Mouse (Mus musculus): Measurements from ENCODE around the gene Ryr2.

The Ryr2 gene

GRCm38 (mm10) chr13:12094569-12094968, 12.2 kb downstream of the Ryr2 start:
- DNase-seq (ENCODE audit: low spot score in 2 of 2) = no peak

- DNase-seq (ENCODE audit: low spot score in 2 of 2) = no peak
Observed at GRCm38 (mm10) chr13:12093146-12093545, 13.6 kb downstream of the Ryr2 start.

- no peak for DNase-seq (ENCODE audit: low spot score in 2 of 2)
Observed at GRCm38 (mm10) chr13:12092379-12093107, 14.2 kb downstream of the Ryr2 start.

GRCm38 (mm10) chr13:12084112-12084475, 22.7 kb downstream of the Ryr2 start:
- DNase-seq (ENCODE audit: low spot score in 2 of 2) = no peak

GRCm38 (mm10) chr13:12083443-12084111, 23.2 kb downstream of the Ryr2 start:
- no peak for DNase-seq (ENCODE audit: low spot score in 2 of 2)

- no peak for DNase-seq (ENCODE audit: low spot score in 2 of 2)
Observed at GRCm38 (mm10) chr13:12080590-12080989, 26.2 kb downstream of the Ryr2 start.

GRCm38 (mm10) chr13:12079536-12079935, 27.2 kb downstream of the Ryr2 start:
- no peak for DNase-seq (ENCODE audit: low spot score in 2 of 2)

- no peak for DNase-seq (ENCODE audit: low spot score in 2 of 2)
Observed at GRCm38 (mm10) chr13:12074897-12075296, 31.8 kb downstream of the Ryr2 start.

GRCm38 (mm10) chr13:12072571-12072970, 34.2 kb downstream of the Ryr2 start:
- no peak for DNase-seq (ENCODE audit: low spot score in 2 of 2)

GRCm38 (mm10) chr13:12072112-12072511, 34.6 kb downstream of the Ryr2 start:
- no peak for DNase-seq (ENCODE audit: low spot score in 2 of 2)

- DNase-seq (ENCODE audit: low spot score in 2 of 2) = no peak
Observed at GRCm38 (mm10) chr13:12070157-12071129, 36.3 kb downstream of the Ryr2 start.

GRCm38 (mm10) chr13:12064576-12064975, 42.2 kb downstream of the Ryr2 start:
- no peak for DNase-seq (ENCODE audit: low spot score in 2 of 2)

GRCm38 (mm10) chr13:12063561-12063960, 43.2 kb downstream of the Ryr2 start:
- DNase-seq (ENCODE audit: low spot score in 2 of 2) = no peak

GRCm38 (mm10) chr13:12057357-12057771, 49.4 kb downstream of the Ryr2 start:
- no peak for DNase-seq (ENCODE audit: low spot score in 2 of 2)

- no peak for DNase-seq (ENCODE audit: low spot score in 2 of 2)
Observed at GRCm38 (mm10) chr13:12055913-12056312, 50.8 kb downstream of the Ryr2 start.

GRCm38 (mm10) chr13:12053910-12054309, 52.8 kb downstream of the Ryr2 start:
- no peak for DNase-seq (ENCODE audit: low spot score in 2 of 2)

- no peak for DNase-seq (ENCODE audit: low spot score in 2 of 2)
Observed at GRCm38 (mm10) chr13:12050809-12051208, 55.9 kb downstream of the Ryr2 start.

- no peak for DNase-seq (ENCODE audit: low spot score in 2 of 2)
Observed at GRCm38 (mm10) chr13:12047059-12047458, 59.7 kb downstream of the Ryr2 start.

- DNase-seq (ENCODE audit: low spot score in 2 of 2) = no peak
Observed at GRCm38 (mm10) chr13:12044751-12045150, 62.0 kb downstream of the Ryr2 start.

- no peak for DNase-seq (ENCODE audit: low spot score in 2 of 2)
Observed at GRCm38 (mm10) chr13:12042891-12043491, 63.8 kb downstream of the Ryr2 start.

- no peak for DNase-seq (ENCODE audit: low spot score in 2 of 2)
Observed at GRCm38 (mm10) chr13:12039967-12040366, 66.8 kb downstream of the Ryr2 start.

GRCm38 (mm10) chr13:12038676-12039075, 68.1 kb downstream of the Ryr2 start:
- no peak for DNase-seq (ENCODE audit: low spot score in 2 of 2)

Data from spleen, postnatal 4 days (tissue).